22 mouse cellular contexts compared by ENCODE assay signal in the genomic region with DNA sequence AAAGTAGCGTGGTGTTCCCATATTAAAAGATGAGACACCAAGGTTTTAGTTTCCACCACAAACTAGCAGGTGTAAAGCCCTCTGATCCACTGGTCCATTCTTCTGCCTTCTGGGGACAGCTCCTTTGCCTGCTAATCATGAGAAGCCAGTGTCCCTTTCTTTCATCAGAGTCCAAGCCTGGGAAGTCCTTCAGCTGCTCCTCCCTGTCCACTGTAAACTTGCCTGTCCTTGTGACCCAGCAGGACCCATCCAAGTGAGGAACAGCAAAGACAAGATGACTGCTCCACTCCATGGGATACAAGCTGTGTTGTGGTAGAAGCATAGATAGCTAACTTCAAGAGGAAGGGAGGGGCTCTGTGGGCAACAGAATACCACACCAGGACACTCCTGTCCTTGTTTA. TPM values are rescaled to one million over a fixed set of nuclear protein-coding genes. Genes with fewer than 3 reads are reported as not detected.
DNase-seq lines count a peak whose midpoint lies in the region; ATAC-seq and TF ChIP-seq lines count a peak whose summit lies in the region.
"Had no signal": no experiment of that assay in that cellular context is flagged by ENCODE, and none has a peak within 500 bp of the region (broad histone marks: within the 10 kb centered on the region; RNA-seq: fewer than 3 reads in every experiment).

No protein-coding gene starts in this region.

- H3K4me3 ChIP-seq in myocyte: no peak overlapping the region
- H3K4me3 ChIP-seq in intestine, embryonic 16.5 days (ENCODE audit: low read length): no peak overlapping the region

- H3K9me3 ChIP-seq in intestine, embryonic 16.5 days (ENCODE audit: control insufficient read depth, low read length): no peaks in the 10 kb centered on the region

- H3K79me2 ChIP-seq in myocyte (ENCODE audit: control insufficient read depth, insufficient read depth): peaks cover 25% of the 10 kb centered on the region

- 98% methylated on average over 1 of the region's 1 CpGs for WGBS in intestine, embryonic 16.5 days

- ATAC-seq in common myeloid progenitor, adult 5-6 weeks (replicated peaks; ENCODE audit: low read depth, poor library complexity, severe bottlenecking): 0 out of 2 replicates have a peak, but pooled peaks have one; percentile 27
- 0 out of 2 replicates have a peak, but pooled peaks have one; percentile 25 for ATAC-seq in megakaryocyte progenitor cell, adult 5-6 weeks (replicated peaks; ENCODE audit: poor library complexity)
- ATAC-seq in megakaryocyte-erythroid progenitor cell, adult 5-6 weeks (replicated peaks; ENCODE audit: low FRiP score, low TSS enrichment, poor library complexity, severe bottlenecking): 0 out of 2 replicates have a peak, but pooled peaks have one; percentile 34
- no peak for ATAC-seq in intestine, embryonic 16.5 days
- ATAC-seq: activated CD4-positive, CD25-positive, alpha-beta regulatory T cell, adult 4 months; CD4-positive, CD25-positive, alpha-beta regulatory T cell, adult 4 months; Patski had no signal

- H3K4me2 ChIP-seq in myocyte (ENCODE audit: low read depth): peak overlapping the region; percentile 20
- H3K4me2 ChIP-seq in intestine, embryonic 16.5 days (ENCODE audit: low read depth, low read length): no peak overlapping the region

- no peak overlapping the region for H3K27ac ChIP-seq in intestine, embryonic 16.5 days (ENCODE audit: low read length)

- DNase-seq in adrenal gland, postnatal 25 days: no peak
- DNase-seq in layer of hippocampus, adult 11-12 months (ENCODE audit: low spot score): no peak
- no peak for DNase-seq in yolk sac, embryonic 10.5 days (ENCODE audit: low spot score)
- DNase-seq: adrenal gland, adult 2 months; adrenal gland, adult 8-10 months; adrenal gland, postnatal 10 days; adrenal gland, postnatal 14 days; adrenal gland, postnatal 36 days; B cell, adult 2 months; cerebellum, adult 11 months; cerebellum, adult 11-12 months; cerebellum, adult 18-20 months had no signal

- TF ChIP-seq POLR2A in myocyte (IDR thresholded peaks at IDR 0.05; ENCODE audit: insufficient read length, low read depth): no peak

- no peaks in the 10 kb centered on the region; the same call in 1 of the 2 replicates for H3K4me1 ChIP-seq in intestine, embryonic 16.5 days (ENCODE audit: control insufficient read depth, insufficient read depth, low read length)

- no peaks in the 10 kb centered on the region for H3K27me3 ChIP-seq in myocyte (ENCODE audit: control insufficient read depth, insufficient read depth, insufficient read length)
- no peaks in the 10 kb centered on the region for H3K27me3 ChIP-seq in intestine, embryonic 16.5 days (replicated peaks; ENCODE audit: control insufficient read depth, insufficient read depth, low read length)
- H3K27me3 ChIP-seq: CH12.LX, Patski had no signal

- peaks cover 37% of the 10 kb centered on the region for H3K36me3 ChIP-seq in myocyte (ENCODE audit: control insufficient read depth, insufficient read depth)
- H3K36me3 ChIP-seq in intestine, embryonic 16.5 days (ENCODE audit: control insufficient read depth, insufficient read depth, low read length): no peaks in the 10 kb centered on the region
- H3K36me3 ChIP-seq: G1E had no signal

- H3ac ChIP-seq in myocyte (ENCODE audit: control insufficient read depth, insufficient read length): no peak overlapping the region

- H3K9ac ChIP-seq in intestine, embryonic 16.5 days (ENCODE audit: low read depth, low read length): no peak overlapping the region

TF ChIP-seq in myocyte, 11 proteins besides CTCF, POLR2A, EP300 and RAD21:
- TF ChIP-seq MAX (IDR thresholded peaks at IDR 0.05; ENCODE audit: low read depth) (no peak), MYOD1 (IDR thresholded peaks at IDR 0.05; ENCODE audit: control insufficient read depth in 1 of 3, insufficient read length in 2 of 3, low read depth in 2 of 3) (peak; percentile 50 to 73 (median 60)), SRF (IDR thresholded peaks at IDR 0.05; ENCODE audit: control insufficient read depth, insufficient read length, low read depth) (no peak), E2F4 (IDR thresholded peaks at IDR 0.05; ENCODE audit: insufficient read depth) (no peak), TCF12 (IDR thresholded peaks at IDR 0.05; ENCODE audit: insufficient read depth, poor library complexity, severe bottlenecking) (peak; percentile 21), TCF3 (IDR thresholded peaks at IDR 0.05; ENCODE audit: insufficient read length, low read depth) (no peak), USF1 (IDR thresholded peaks at IDR 0.05; ENCODE audit: low read depth) (no peak), CEBPB (IDR thresholded peaks at IDR 0.05; ENCODE audit: insufficient read depth, poor library complexity, severe bottlenecking) (no peak), REST (IDR thresholded peaks at IDR 0.05; ENCODE audit: insufficient read depth, insufficient read length) (no peak), POLR2AphosphoS2 (IDR thresholded peaks at IDR 0.05; ENCODE audit: insufficient read length, low read depth) (no peak), MYOG (IDR thresholded peaks at IDR 0.05; ENCODE audit: control insufficient read depth in 1 of 3, insufficient read depth in 1 of 3, insufficient read length in 2 of 3, low read depth in 2 of 3) (peak in 2 of 3 experiments; percentile 62 to 77)

RNA-seq across cellular contexts. Expression of a gene that starts 8.9 kb away (rescaled TPM):
- total RNA-seq in common myeloid progenitor, adult 5-6 weeks (2017): 49.1 and 67.8 TPM in 2 replicates
- total RNA-seq in megakaryocyte progenitor cell, adult 5-6 weeks (2015): 98.8 and 118 TPM in 2 replicates
- total RNA-seq in megakaryocyte progenitor cell, adult 5-6 weeks (2017): 82.2 and 87.6 TPM in 2 replicates
- 59.5 and 59.6 TPM in 2 replicates for total RNA-seq in megakaryocyte-erythroid progenitor cell, adult 5-6 weeks (2014; fragmentation: Nextera tagmentation)
- total RNA-seq in megakaryocyte-erythroid progenitor cell, adult 5-6 weeks (2017): 59.5 and 64.0 TPM in 2 replicates
- 417 TPM for polyA plus RNA-seq in myocyte (2012; fragmentation: generic; extraction: Trizol)
- total RNA-seq in adrenal gland, postnatal 25 days (2021): 85.6 and 86.7 TPM in 2 replicates
- 80.5 and 86.7 TPM in 2 replicates for polyA plus RNA-seq in intestine, embryonic 16.5 days (2015; fragmentation: Nextera tagmentation; extraction: Ambion mirVana)
